Mouse (Mus musculus) naive thymus-derived CD4-positive, alpha-beta T cell, adult 2 months (primary cell): ENCODE measurements at regions not wholly inside any gene's neighbourhood (a gene's known extent, or its start where the extent isn't known, plus 50 kb on each side); places are given as distances from the start of the nearest gene placed in this dataset.
"Not testable (repeated sequence)": the region's sequence is repeated elsewhere in the genome, so short reads cannot be mapped to it uniquely, and the experiment has no call there.

Experiments used
- DNase-seq: peaks from one replicate; pipeline ENCODE4 v3.0.0-alpha.2; 2011; ENCODE audit warnings: low read depth

- DNase-seq = no peak
These were observed 89.1 kb downstream of the Rhob start for GRCm38 (mm10) chr12:8410410-8411341.

GRCm38 (mm10) chr12:8402084-8402483, 88.9 kb downstream of the Hs1bp3 start:
- no peak for DNase-seq

DNA sequence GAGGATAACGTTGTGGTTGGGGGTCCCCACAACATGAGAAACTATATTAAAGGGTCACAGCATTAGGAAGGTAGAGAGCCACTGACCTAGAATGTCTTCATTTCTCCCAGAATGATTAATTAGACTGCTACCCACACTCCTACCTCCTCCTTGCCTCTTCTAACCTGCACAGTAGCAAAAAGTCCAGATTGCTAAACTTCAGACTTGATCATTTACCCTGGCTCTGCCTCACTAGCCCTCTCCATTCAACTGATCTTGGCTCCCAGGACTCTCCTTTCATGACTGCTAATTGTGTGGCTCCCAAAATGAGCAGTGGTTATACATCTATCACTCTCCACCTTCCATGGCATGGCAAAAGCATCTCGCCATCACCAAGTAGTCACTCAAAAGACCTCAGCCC, 88.1 kb downstream of the Hs1bp3 start:
- no peak for DNase-seq

DNA sequence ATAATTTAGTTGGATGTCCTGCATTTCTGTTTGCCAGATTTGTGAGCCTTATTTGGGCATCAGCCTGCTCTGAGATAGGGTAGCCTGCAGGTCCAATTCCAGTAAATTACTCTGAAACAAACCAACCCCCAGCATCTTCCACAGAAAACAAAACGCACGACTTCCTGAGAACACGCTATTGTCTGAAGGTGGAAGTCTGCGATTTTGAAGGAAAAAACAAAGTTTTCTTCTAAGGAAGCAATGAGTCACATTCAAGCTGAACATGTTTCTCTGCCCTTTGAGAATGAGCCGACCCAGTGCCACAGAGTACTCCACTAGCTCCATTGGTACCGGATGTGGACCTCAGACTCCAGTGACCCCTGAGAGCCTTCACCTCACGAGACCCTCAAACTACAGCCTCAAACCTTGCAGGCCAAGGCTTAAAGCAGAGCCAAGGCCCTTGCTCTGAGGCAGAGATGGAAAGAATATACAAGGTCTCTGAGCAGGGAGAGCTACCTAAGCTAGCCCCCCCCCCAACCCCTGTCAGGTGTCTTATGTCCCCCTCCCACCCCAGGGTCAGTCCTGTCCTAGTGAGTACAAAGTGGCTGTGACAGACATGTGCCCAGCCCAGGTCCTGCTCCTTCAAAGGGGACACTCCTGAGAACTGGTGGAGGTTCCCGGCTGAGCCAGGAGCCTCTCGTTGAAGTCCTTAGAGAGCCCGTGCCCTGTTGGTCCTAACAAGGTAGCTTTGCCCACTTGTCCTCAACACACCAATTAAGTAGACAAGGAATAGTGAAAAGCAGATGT, 87.3 kb downstream of the Hs1bp3 start:
- no peak for DNase-seq

GRCm38 (mm10) chr12:8398852-8399251, 85.6 kb downstream of the Hs1bp3 start:
- DNase-seq = no peak

GRCm38 (mm10) chr12:8396408-8396807, 83.2 kb downstream of the Hs1bp3 start:
- not testable (repeated sequence) for DNase-seq

DNA sequence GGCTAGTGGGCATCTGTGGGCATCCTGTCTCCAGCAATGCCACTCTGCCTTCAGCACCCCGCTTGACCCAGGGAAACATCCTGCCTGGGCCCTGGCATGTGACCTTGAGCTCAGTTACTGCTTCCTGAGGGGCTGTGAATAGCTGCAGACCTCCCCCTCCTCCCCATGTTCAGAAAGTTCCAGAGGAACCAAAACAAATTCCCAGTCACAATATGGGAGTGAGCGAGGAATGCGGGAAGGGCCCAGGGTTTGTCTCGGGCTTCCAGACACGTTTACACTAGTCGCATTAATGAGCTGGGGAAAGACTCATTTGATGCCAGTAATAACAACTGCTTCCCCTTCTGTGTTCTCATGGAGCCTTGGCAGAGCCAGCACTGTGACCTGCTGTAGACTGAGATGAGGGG, 81.7 kb downstream of the Hs1bp3 start:
- no peak for DNase-seq

DNA sequence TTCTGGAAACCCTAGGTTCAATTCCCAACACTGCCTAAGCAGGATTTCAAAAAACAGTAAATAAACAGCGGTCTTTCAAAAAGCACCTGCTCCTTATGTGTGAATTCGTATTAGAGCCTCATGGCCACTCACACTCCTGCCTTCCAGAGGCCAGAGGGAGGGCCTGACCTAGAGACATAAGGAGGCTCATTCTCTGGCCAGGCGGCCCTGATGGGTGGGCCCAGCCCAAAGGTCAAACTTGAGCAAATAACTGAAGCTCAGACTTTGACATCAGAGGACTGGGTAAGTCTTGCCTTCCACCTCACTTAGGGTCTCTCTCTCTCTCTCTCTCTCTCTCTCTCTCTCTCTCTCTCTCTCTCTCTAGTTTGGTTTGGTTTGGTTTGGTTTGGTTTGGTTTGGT, 80.7 kb downstream of the Hs1bp3 start:
- DNase-seq = no peak
